Mouse (Mus musculus) kidney, embryonic 16.5 days (tissue): ENCODE measurements at regions not wholly inside any gene's neighbourhood (a gene's known extent, or its start where the extent isn't known, plus 50 kb on each side); places are given as distances from the start of the nearest gene placed in this dataset.

Experiments
- ATAC-seq: fragments of 200-750 bp; cut with Nextera tagmentation; 2 replicates; pipeline ENCODE4 v1.8.0; 2017; ENCODE audit warnings: moderate TSS enrichment; ENCODE audit not compliant: low FRiP score, low TSS enrichment
- H3K27ac ChIP-seq: fragments of 300-500 bp; sonication (generic); 2 replicates; pipeline ENCODE4 v1.5.1; 2014; ENCODE audit warnings: low read length
- H3K27me3 ChIP-seq: fragments of 300-500 bp; sonication (generic); 2 replicates; pipeline ENCODE4 v1.6.1; 2014; ENCODE audit warnings: low read length, control low read depth, mixed read lengths; ENCODE audit not compliant: insufficient read depth
- H3K36me3 ChIP-seq: fragments of 300-500 bp; sonication (generic); 2 replicates; pipeline ENCODE4 v1.6.1; 2014; ENCODE audit warnings: low read length, control low read depth, mixed read lengths; ENCODE audit not compliant: insufficient read depth
- H3K4me1 ChIP-seq: fragments of 300-500 bp; sonication (generic); 2 replicates; pipeline ENCODE4 v1.6.1; 2014; ENCODE audit warnings: low read length, control low read depth, mixed read lengths; ENCODE audit not compliant: insufficient read depth
- H3K4me2 ChIP-seq: fragments of 300-500 bp; sonication (generic); replicated peaks from 2 replicates; pipeline ENCODE4 v1.6.1; 2014; ENCODE audit warnings: low read depth, low read length
- H3K4me3 ChIP-seq: fragments of 300-500 bp; sonication (generic); 2 replicates; pipeline ENCODE4 v1.5.1; 2014; ENCODE audit warnings: mild to moderate bottlenecking, low read length
- H3K9ac ChIP-seq: fragments of 300-500 bp; sonication (generic); replicated peaks from 2 replicates; pipeline ENCODE4 v1.6.1; 2014; ENCODE audit warnings: low read length
- H3K9me3 ChIP-seq: fragments of 300-500 bp; sonication (generic); 2 replicates; pipeline ENCODE4 v1.6.1; 2016; ENCODE audit warnings: low read length, control low read depth
- WGBS: fragments of 180-500 bp; shearing (Covaris S2); extraction: QIAGEN DNeasy Blood & Tissue Kit; methylation state at CpG from one replicate; pipeline ENCODE4 v1.1.7; 2014; 5-methylcytosine and 5-hydroxymethylcytosine counted together

DNA sequence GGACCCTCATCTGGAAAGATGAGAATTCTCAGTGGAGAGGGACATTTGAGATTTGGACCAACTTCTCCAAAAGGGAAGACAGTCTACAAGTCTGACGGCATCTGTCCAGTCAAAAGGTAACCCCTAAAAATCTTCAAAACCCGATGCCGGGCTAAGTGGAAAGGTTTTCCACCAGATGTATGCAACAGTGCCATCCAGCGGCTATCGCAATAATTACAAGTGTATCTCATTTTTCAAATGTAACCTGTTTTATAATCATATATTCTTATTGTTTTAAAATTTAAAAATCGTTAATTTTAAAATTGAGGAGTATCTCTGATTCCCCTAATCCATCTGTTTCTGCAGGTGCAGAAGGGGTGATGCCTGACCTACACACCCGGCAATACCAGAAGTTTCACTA is 346.8 kb upstream of the Hnrnpa3 start:
- Histone ChIP-seq H3K27me3 (peaks cover 5% of the 10 kb centered on the region; the same call in 1 of the 2 replicates), H3K9ac (no peak overlapping the region), H3K27ac (no peak overlapping the region), H3K4me2 (no peak overlapping the region), H3K9me3 (no peaks in the 10 kb centered on the region), H3K36me3 (no peaks in the 10 kb centered on the region), H3K4me3 (no peak overlapping the region), H3K4me1 (peaks cover 9% of the 10 kb centered on the region)
- no peak for ATAC-seq
- WGBS, result 9% methylated on average over 7 of the region's 7 CpGs

DNA sequence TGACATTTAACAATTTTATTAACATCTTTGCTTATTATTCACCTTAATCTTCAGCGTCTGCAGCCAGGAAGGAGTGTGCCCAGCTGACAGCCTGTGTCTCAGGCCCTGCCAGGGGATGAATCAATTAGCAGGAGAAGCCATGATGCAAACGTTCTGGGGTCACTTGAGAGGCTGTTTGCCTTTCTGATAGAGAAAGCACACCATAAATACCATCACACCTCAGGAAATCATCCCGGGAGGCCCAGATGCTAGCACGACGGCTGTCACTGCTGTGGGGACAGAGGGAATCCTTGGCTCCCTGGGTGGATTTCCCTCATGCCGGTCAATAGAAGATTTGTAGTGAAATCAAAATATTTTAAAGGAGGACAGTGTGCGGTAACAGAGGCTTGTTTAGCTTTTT is 343.7 kb upstream of the Hnrnpa3 start:
- no peaks in the 10 kb centered on the region for H3K9me3 ChIP-seq
- no peak overlapping the region for H3K4me3 ChIP-seq
- no peak for ATAC-seq
- H3K36me3 ChIP-seq, result no peaks in the 10 kb centered on the region
- no peak overlapping the region for H3K9ac ChIP-seq
- no peak overlapping the region for H3K4me2 ChIP-seq
- 19% methylated on average over 7 of the region's 7 CpGs for WGBS
- H3K27ac ChIP-seq, result no peak overlapping the region
- H3K27me3 ChIP-seq, result peaks cover 5% of the 10 kb centered on the region; the same call in 1 of the 2 replicates
- peaks cover 9% of the 10 kb centered on the region for H3K4me1 ChIP-seq

DNA sequence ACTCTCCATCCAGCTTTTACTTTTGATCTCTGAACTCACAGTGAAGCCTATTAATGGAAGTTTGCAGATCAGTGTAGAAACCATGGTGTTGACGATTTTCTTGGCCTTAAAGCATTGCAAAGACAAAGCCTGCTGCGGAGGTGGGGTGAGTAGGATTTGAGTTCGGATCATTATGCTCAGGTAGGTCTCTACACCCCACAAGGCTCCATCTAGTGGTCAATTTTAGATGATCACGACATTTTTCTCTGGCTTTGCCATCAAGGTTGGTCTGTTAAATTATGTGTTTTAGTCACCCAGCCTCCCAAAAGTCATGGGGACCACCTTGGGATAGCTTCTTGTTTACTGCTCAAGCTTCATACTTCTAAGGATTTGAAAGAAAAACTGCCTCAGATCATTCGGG is 340.9 kb upstream of the Hnrnpa3 start:
- no peak overlapping the region for H3K27ac ChIP-seq
- no peak overlapping the region for H3K4me2 ChIP-seq
- no peak for ATAC-seq
- 66% methylated on average over 5 of the region's 5 CpGs for WGBS
- H3K4me1 ChIP-seq, result peaks cover 4% of the 10 kb centered on the region
- H3K9ac ChIP-seq, result no peak overlapping the region
- H3K9me3 ChIP-seq, result no peaks in the 10 kb centered on the region
- H3K36me3 ChIP-seq, result no peaks in the 10 kb centered on the region
- peaks cover 3% of the 10 kb centered on the region; the same call in 1 of the 2 replicates for H3K27me3 ChIP-seq
- H3K4me3 ChIP-seq, result no peak overlapping the region

DNA sequence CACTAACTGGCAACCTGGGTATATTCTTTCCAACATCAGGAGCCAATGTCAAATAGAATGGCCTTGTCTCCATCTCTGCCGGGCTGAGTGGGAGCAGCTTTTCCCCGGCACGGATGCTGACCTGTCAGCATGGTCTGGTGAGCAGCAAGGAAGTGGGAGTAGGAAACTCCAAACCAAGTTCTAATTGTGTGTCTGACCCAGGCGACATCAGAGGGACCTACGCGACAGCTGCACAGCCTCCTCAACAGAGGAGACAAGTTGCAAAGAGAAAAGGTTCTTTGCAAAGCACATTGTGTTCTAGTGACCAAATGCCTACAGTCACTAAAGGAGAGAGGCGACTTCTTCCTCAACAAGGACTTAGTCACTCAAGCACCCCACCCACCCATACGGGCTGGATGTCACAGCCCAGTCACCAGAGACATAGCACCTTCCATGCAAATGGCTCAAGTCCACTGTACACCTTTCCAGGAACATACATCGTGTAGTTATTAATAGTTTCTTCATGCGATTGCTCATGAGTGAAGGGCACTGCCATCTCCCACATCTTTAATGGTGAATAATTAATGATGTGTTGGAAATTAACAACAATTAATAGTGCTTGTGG is 334.8 kb upstream of the Hnrnpa3 start:
- 22% methylated on average over 10 of the region's 10 CpGs for WGBS
- Histone ChIP-seq H3K4me1 (peaks cover 22% of the 10 kb centered on the region), H3K27ac (peak overlapping the region; percentile 75; the same call in 1 of the 2 replicates), H3K9me3 (no peaks in the 10 kb centered on the region), H3K27me3 (no peaks in the 10 kb centered on the region), H3K36me3 (no peaks in the 10 kb centered on the region), H3K9ac (no peak overlapping the region), H3K4me2 (no peak overlapping the region), H3K4me3 (no peak overlapping the region)
- peak; percentile 86 for ATAC-seq

DNA sequence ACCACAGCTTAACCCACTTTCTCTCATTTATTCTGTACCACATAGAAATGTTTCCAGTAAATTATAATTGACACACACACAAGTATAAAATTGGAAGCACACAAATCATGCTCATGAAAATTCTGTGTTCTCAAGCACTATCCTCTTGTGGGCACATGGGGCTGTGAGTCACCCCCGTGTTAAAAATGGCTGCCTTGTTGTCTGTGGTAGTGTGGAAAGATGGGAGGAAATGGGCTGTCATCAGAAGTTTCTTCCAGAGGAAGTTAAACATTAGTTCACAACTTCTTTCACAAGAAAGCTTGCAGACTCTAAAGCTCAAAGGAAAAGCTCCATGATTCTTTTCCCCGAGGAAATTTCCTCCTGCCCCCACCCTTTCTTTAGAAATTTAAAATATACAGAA is 329.5 kb upstream of the Hnrnpa3 start:
- H3K9ac ChIP-seq, result no peak overlapping the region
- no peak for ATAC-seq
- H3K9me3 ChIP-seq, result no peaks in the 10 kb centered on the region
- H3K27ac ChIP-seq, result no peak overlapping the region
- peaks cover 12% of the 10 kb centered on the region for H3K4me1 ChIP-seq
- H3K27me3 ChIP-seq, result no peaks in the 10 kb centered on the region
- 69% methylated on average over 2 of the region's 2 CpGs for WGBS
- no peak overlapping the region for H3K4me3 ChIP-seq
- no peak overlapping the region for H3K4me2 ChIP-seq
- H3K36me3 ChIP-seq, result no peaks in the 10 kb centered on the region

DNA sequence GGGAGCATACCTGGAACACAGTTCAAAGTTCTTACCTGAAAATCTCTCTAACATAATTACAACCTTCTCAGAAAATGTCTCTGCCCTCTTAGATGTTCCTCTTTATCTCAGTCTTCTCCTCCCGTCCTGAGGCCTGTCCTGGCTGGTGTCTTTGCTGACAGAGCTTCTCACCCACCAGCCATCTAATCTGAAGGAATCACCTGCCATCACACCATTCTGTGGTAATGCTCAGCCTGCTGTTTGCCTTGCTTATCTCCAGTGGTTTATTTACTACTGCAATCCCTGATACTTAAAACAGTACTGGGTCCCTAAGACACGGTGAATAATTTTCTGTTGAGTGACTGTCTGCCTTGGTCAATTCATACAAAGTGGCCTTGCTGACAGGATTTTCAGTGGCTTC is 317.8 kb upstream of the Hnrnpa3 start:
- no peak for ATAC-seq
- Histone ChIP-seq H3K27ac (no peak overlapping the region), H3K4me1 (no peaks in the 10 kb centered on the region), H3K27me3 (no peaks in the 10 kb centered on the region), H3K4me3 (no peak overlapping the region), H3K36me3 (no peaks in the 10 kb centered on the region), H3K9ac (no peak overlapping the region), H3K4me2 (no peak overlapping the region), H3K9me3 (no peaks in the 10 kb centered on the region)
- 85% methylated on average over 2 of the region's 2 CpGs for WGBS

DNA sequence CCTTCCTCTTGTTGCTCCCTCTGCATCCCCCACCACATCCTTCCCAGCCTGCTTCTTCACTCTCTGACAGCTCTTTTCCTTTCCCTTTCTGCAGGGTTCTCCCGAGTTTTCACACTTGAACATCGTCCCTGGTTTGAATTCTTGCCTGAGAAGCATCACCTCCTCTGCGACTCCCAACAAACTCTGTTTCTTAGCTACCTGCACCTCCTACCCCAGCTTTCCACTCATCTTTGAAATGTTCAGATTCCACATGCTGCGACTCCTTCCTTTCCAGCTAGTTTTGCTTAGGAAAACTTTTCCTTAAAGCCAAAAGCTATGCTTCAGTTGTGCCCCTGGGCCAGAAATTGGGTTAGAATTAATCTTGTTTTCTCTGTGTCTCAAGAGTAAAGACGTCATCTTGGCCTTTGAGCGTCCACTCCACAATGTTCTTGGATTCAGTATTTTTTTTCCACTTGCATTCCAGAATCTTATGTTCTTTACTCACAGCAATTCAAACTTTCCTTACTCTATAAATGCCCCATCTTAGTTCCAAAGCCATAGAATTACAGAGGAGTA is 317.3 kb upstream of the Hnrnpa3 start:
- Histone ChIP-seq H3K27ac (no peak overlapping the region), H3K27me3 (no peaks in the 10 kb centered on the region), H3K4me1 (no peaks in the 10 kb centered on the region), H3K4me3 (no peak overlapping the region), H3K36me3 (no peaks in the 10 kb centered on the region), H3K4me2 (no peak overlapping the region), H3K9ac (no peak overlapping the region), H3K9me3 (no peaks in the 10 kb centered on the region)
- 68% methylated on average over 6 of the region's 6 CpGs for WGBS
- ATAC-seq, result no peak

DNA sequence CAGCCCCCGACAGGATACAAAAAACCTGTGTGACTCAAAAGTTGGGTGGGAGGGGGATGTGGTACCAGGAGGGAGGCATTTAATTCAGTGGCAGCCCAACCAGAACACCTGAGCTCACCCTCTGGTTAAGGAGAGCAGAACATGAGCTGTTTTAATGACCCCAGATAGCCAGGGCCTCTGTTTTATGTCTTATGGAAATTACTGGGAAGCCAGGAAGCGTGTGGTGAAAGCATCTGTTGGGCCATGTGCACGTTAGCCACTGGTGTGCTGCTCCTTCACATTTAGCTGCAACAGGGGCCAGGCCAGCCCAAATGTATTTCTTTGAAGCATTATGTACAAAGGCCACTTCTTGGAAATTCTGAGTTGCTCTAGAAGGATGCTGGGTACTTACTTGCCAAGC is 308.2 kb upstream of the Hnrnpa3 start:
- ATAC-seq, result peak; percentile 61
- no peaks in the 10 kb centered on the region for H3K27me3 ChIP-seq
- H3K4me1 ChIP-seq, result 0 out of 2 replicates have a peak, but pooled peaks cover 2% of the 10 kb centered on the region
- WGBS, result 30% methylated on average over 3 of the region's 3 CpGs
- no peaks in the 10 kb centered on the region for H3K9me3 ChIP-seq
- H3K9ac ChIP-seq, result no peak overlapping the region
- H3K4me3 ChIP-seq, result no peak overlapping the region
- H3K27ac ChIP-seq, result no peak overlapping the region
- no peak overlapping the region for H3K4me2 ChIP-seq
- no peaks in the 10 kb centered on the region for H3K36me3 ChIP-seq

DNA sequence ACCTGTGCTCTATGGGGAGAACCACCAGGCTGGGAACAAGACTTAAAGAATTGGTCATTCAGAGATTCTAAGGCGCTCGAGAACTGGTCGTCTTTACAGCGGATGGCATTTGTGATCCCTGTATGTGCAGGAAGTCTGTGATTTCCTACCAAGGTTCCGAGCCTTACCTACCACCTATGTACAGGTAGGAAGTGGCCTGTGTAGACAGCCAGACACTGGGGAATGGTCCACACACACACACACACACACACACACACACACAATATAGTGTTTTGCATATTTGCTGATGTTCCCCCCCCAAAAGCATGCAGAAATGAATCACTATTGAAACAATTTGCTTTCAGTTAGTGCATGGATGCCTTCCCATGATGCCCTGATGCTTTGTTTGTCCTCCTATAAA is 307.1 kb upstream of the Hnrnpa3 start:
- no peak overlapping the region for H3K4me3 ChIP-seq
- H3K36me3 ChIP-seq, result no peaks in the 10 kb centered on the region
- H3K27ac ChIP-seq, result no peak overlapping the region
- ATAC-seq, result no peak
- WGBS, result 94% methylated on average over 5 of the region's 5 CpGs
- peaks cover 10% of the 10 kb centered on the region for H3K4me1 ChIP-seq
- H3K9ac ChIP-seq, result no peak overlapping the region
- H3K27me3 ChIP-seq, result no peaks in the 10 kb centered on the region
- H3K4me2 ChIP-seq, result no peak overlapping the region
- H3K9me3 ChIP-seq, result no peaks in the 10 kb centered on the region

DNA sequence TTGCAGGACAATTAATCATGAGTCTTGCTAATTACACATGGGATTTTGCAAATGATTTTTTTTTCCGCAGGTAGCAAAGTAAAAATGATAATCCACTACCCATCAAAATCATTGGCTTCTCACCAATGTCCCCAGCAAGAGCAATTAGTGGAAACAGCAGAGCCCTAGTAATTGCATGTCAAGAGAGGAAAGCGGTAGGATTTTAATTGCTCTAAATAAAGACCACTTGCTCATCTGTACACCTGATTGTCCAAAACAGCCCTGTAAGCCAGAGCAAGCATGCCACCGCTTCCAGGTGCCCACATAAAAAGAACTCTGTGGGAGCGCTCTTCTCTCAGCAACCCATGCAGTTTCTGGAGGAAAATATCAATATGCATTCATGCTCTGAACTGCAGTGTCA is 306.5 kb upstream of the Hnrnpa3 start:
- Histone ChIP-seq H3K4me3 (no peak overlapping the region), H3K4me2 (no peak overlapping the region), H3K9ac (no peak overlapping the region), H3K4me1 (peaks cover 10% of the 10 kb centered on the region), H3K27ac (no peak overlapping the region), H3K27me3 (no peaks in the 10 kb centered on the region), H3K9me3 (no peaks in the 10 kb centered on the region), H3K36me3 (no peaks in the 10 kb centered on the region)
- ATAC-seq, result no peak
- 88% methylated on average over 4 of the region's 4 CpGs for WGBS
